8 mouse cellular contexts compared by ENCODE assay signal in genomic region chr10:75744017-75744416, GRCm38 (mm10). TPM values are rescaled to one million over a fixed set of nuclear protein-coding genes. Genes with fewer than 3 reads are reported as not detected.
DNase-seq lines count a peak whose midpoint lies in the region; ATAC-seq and TF ChIP-seq lines count a peak whose summit lies in the region.

No protein-coding gene starts in this region.

- ATAC-seq in granulocyte monocyte progenitor cell, adult 5-6 weeks (replicated peaks; ENCODE audit: poor library complexity, severe bottlenecking) = peak; percentile 88
- peak; percentile 85; the same call in 1 of the 2 replicates for ATAC-seq in limb, embryonic 12.5 days (ENCODE audit: insufficient number of reproducible peaks, insufficient read depth, low FRiP score, low TSS enrichment, low read depth)
- ATAC-seq in midbrain, embryonic 16.5 days = peak; percentile 94

- TF ChIP-seq POLR2A in spleen, adult 2 months (IDR thresholded peaks at IDR 0.05; ENCODE audit: low read depth, low read length) = no peak

- no peak overlapping the region for H3K4me2 ChIP-seq in limb, embryonic 12.5 days
- H3K4me2 ChIP-seq in midbrain, embryonic 16.5 days (ENCODE audit: low read length) = no peak overlapping the region

- no peaks in the 10 kb centered on the region for H3K9me3 ChIP-seq in embryonic facial prominence, embryonic 10.5 days
- H3K9me3 ChIP-seq in limb, embryonic 12.5 days = no peaks in the 10 kb centered on the region
- H3K9me3 ChIP-seq in midbrain, embryonic 16.5 days (replicated peaks; ENCODE audit: control insufficient read depth, low read length, poor library complexity, severe bottlenecking) = no peaks in the 10 kb centered on the region

- H3K9ac ChIP-seq in limb, embryonic 12.5 days (replicated peaks) = no peak overlapping the region
- H3K9ac ChIP-seq in midbrain, embryonic 16.5 days (ENCODE audit: low read depth, low read length) = no peak overlapping the region; the same call in 1 of the 2 replicates

- TF ChIP-seq CTCF in spleen, adult 2 months (IDR thresholded peaks at IDR 0.05; ENCODE audit: extremely low read depth, insufficient read depth, insufficient read length, insufficient replicate concordance) = peak; percentile 88; the same call in 1 of the 2 replicates

- H3K36me3 ChIP-seq in embryonic facial prominence, embryonic 10.5 days (replicated peaks) = peaks cover 99% of the 10 kb centered on the region
- peaks cover 94% of the 10 kb centered on the region for H3K36me3 ChIP-seq in limb, embryonic 12.5 days
- peaks cover 44% of the 10 kb centered on the region for H3K36me3 ChIP-seq in midbrain, embryonic 16.5 days (ENCODE audit: control insufficient read depth, insufficient read depth, low read length)
- peaks cover 37% of the 10 kb centered on the region for H3K36me3 ChIP-seq in spleen, adult 2 months (ENCODE audit: control insufficient read depth, insufficient read depth, low read length)

- 50% methylated on average over 3 of the region's 3 CpGs for WGBS in embryonic facial prominence, embryonic 10.5 days
- 46% methylated on average over 3 of the region's 3 CpGs for WGBS in limb, embryonic 12.5 days
- WGBS in midbrain, embryonic 16.5 days = 44% methylated on average over 3 of the region's 3 CpGs
- 49% methylated on average over 3 of the region's 3 CpGs for WGBS in spleen, adult 2 months

- H3K4me3 ChIP-seq in embryonic facial prominence, embryonic 10.5 days = no peak overlapping the region
- no peak overlapping the region for H3K4me3 ChIP-seq in limb, embryonic 12.5 days (replicated peaks)
- no peak overlapping the region for H3K4me3 ChIP-seq in midbrain, embryonic 16.5 days (ENCODE audit: low read depth, low read length)
- H3K4me3 ChIP-seq in spleen, adult 2 months (ENCODE audit: extremely low read depth, insufficient read depth, insufficient read length) = no peak overlapping the region

- peak; percentile 70 for DNase-seq in 416B (ENCODE audit: low read depth)
- peak; percentile 88 for DNase-seq in adrenal gland, postnatal 14 days
- peak; percentile 77 for DNase-seq in embryonic facial prominence, embryonic 10.5 days (ENCODE audit: low spot score)
- DNase-seq in kidney, adult 8-10 months = peak; percentile 52 to 85
- peak; percentile 52 to 71 for DNase-seq in spleen, adult 2 months (ENCODE audit: low read depth in 1 of 2, low spot score in 2 of 2)

- H3K27ac ChIP-seq in embryonic facial prominence, embryonic 10.5 days (replicated peaks) = no peak overlapping the region
- no peak overlapping the region for H3K27ac ChIP-seq in limb, embryonic 12.5 days
- no peak overlapping the region for H3K27ac ChIP-seq in midbrain, embryonic 16.5 days (ENCODE audit: low read length)
- H3K27ac ChIP-seq in spleen, adult 2 months (ENCODE audit: insufficient read depth, low read length) = no peak overlapping the region

- no peaks in the 10 kb centered on the region for H3K27me3 ChIP-seq in embryonic facial prominence, embryonic 10.5 days (replicated peaks; ENCODE audit: low read depth, poor library complexity, severe bottlenecking)
- H3K27me3 ChIP-seq in limb, embryonic 12.5 days = no peaks in the 10 kb centered on the region
- no peaks in the 10 kb centered on the region for H3K27me3 ChIP-seq in midbrain, embryonic 16.5 days (ENCODE audit: control insufficient read depth, insufficient read depth, low read depth, low read length)
- H3K27me3 ChIP-seq in spleen, adult 2 months (ENCODE audit: control insufficient read depth, insufficient read depth, low read length) = no peaks in the 10 kb centered on the region

- no peaks in the 10 kb centered on the region for H3K4me1 ChIP-seq in embryonic facial prominence, embryonic 10.5 days
- no peaks in the 10 kb centered on the region for H3K4me1 ChIP-seq in limb, embryonic 12.5 days (replicated peaks)
- no peaks in the 10 kb centered on the region for H3K4me1 ChIP-seq in midbrain, embryonic 16.5 days (ENCODE audit: control insufficient read depth, insufficient read depth, low read length)
- H3K4me1 ChIP-seq in spleen, adult 2 months (ENCODE audit: control insufficient read depth, insufficient read depth, insufficient read length) = no peaks in the 10 kb centered on the region

RNA-seq across cellular contexts. Expression of gene Cabin1, which starts 20.1 kb away (rescaled TPM):
- total RNA-seq in adrenal gland, postnatal 14 days (2021) = 34.2 and 36.2 TPM in 2 replicates
- polyA plus RNA-seq in embryonic facial prominence, embryonic 10.5 days (2016; fragmentation: Nextera tagmentation; extraction: Ambion mirVana) = 32.5 and 39.0 TPM in 2 replicates
- total RNA-seq in granulocyte monocyte progenitor cell, adult 5-6 weeks (2014; fragmentation: Nextera tagmentation) = 48.8 and 68.8 TPM in 2 replicates
- 23.0 and 24.9 TPM in 2 replicates for total RNA-seq in granulocyte monocyte progenitor cell, adult 5-6 weeks (2017)
- 27.2 and 29.3 TPM in 2 replicates for polyA plus RNA-seq in limb, embryonic 12.5 days (2016; fragmentation: Nextera tagmentation; extraction: Ambion mirVana)
- polyA plus RNA-seq in midbrain, embryonic 16.5 days (2015; fragmentation: Nextera tagmentation; extraction: Ambion mirVana) = 32.7 and 36.1 TPM in 2 replicates
- 59.3 and 65.7 TPM in 2 replicates for polyA plus RNA-seq in spleen, adult 2 months (2012; rRNA removed)

RNA-seq across cellular contexts. Expression of gene Ddt, which starts 29.2 kb away (rescaled TPM):
- 210 and 231 TPM in 2 replicates for total RNA-seq in adrenal gland, postnatal 14 days (2021)
- 93.8 and 103 TPM in 2 replicates for polyA plus RNA-seq in embryonic facial prominence, embryonic 10.5 days (2016; fragmentation: Nextera tagmentation; extraction: Ambion mirVana)
- 65.6 and 85.2 TPM in 2 replicates for total RNA-seq in granulocyte monocyte progenitor cell, adult 5-6 weeks (2014; fragmentation: Nextera tagmentation)
- 45.0 and 61.0 TPM in 2 replicates for total RNA-seq in granulocyte monocyte progenitor cell, adult 5-6 weeks (2017)
- polyA plus RNA-seq in limb, embryonic 12.5 days (2016; fragmentation: Nextera tagmentation; extraction: Ambion mirVana) = 104 and 112 TPM in 2 replicates
- 70.1 and 77.0 TPM in 2 replicates for polyA plus RNA-seq in midbrain, embryonic 16.5 days (2015; fragmentation: Nextera tagmentation; extraction: Ambion mirVana)
- 39.5 and 42.6 TPM in 2 replicates for polyA plus RNA-seq in spleen, adult 2 months (2012; rRNA removed)

RNA-seq across cellular contexts. Expression of gene Gm20441, which starts 36.7 kb away (rescaled TPM):
- not detected in 2 replicates for total RNA-seq in adrenal gland, postnatal 14 days (2021)
- polyA plus RNA-seq in embryonic facial prominence, embryonic 10.5 days (2016; fragmentation: Nextera tagmentation; extraction: Ambion mirVana) = not detected in 2 replicates
- not detected in 2 replicates for total RNA-seq in granulocyte monocyte progenitor cell, adult 5-6 weeks (2014; fragmentation: Nextera tagmentation)
- total RNA-seq in granulocyte monocyte progenitor cell, adult 5-6 weeks (2017) = not detected in 2 replicates
- polyA plus RNA-seq in limb, embryonic 12.5 days (2016; fragmentation: Nextera tagmentation; extraction: Ambion mirVana) = 0.35 TPM in 1 of 2 replicates, not detected in the other
- not detected in 2 replicates for polyA plus RNA-seq in midbrain, embryonic 16.5 days (2015; fragmentation: Nextera tagmentation; extraction: Ambion mirVana)
- polyA plus RNA-seq in spleen, adult 2 months (2012; rRNA removed) = not detected in 2 replicates

RNA-seq across cellular contexts. Expression of gene Gstt3, which starts 37.2 kb away (rescaled TPM):
- 20.2 and 21.2 TPM in 2 replicates for total RNA-seq in adrenal gland, postnatal 14 days (2021)
- 2.4 and 4.3 TPM in 2 replicates for polyA plus RNA-seq in embryonic facial prominence, embryonic 10.5 days (2016; fragmentation: Nextera tagmentation; extraction: Ambion mirVana)
- 4.5 and 12.9 TPM in 2 replicates for total RNA-seq in granulocyte monocyte progenitor cell, adult 5-6 weeks (2014; fragmentation: Nextera tagmentation)
- total RNA-seq in granulocyte monocyte progenitor cell, adult 5-6 weeks (2017) = 4.4 and 4.7 TPM in 2 replicates
- polyA plus RNA-seq in limb, embryonic 12.5 days (2016; fragmentation: Nextera tagmentation; extraction: Ambion mirVana) = 9.2 and 9.4 TPM in 2 replicates
- 0.53 and 1.4 TPM in 2 replicates for polyA plus RNA-seq in midbrain, embryonic 16.5 days (2015; fragmentation: Nextera tagmentation; extraction: Ambion mirVana)
- polyA plus RNA-seq in spleen, adult 2 months (2012; rRNA removed) = 4.3 and 4.4 TPM in 2 replicates

RNA-seq across cellular contexts. Expression of gene Gstt1, which starts 54.4 kb away (rescaled TPM):
- 69.1 and 93.9 TPM in 2 replicates for total RNA-seq in adrenal gland, postnatal 14 days (2021)
- 3.0 and 4.3 TPM in 2 replicates for polyA plus RNA-seq in embryonic facial prominence, embryonic 10.5 days (2016; fragmentation: Nextera tagmentation; extraction: Ambion mirVana)
- not detected in 2 replicates for total RNA-seq in granulocyte monocyte progenitor cell, adult 5-6 weeks (2014; fragmentation: Nextera tagmentation)
- not detected in 2 replicates for total RNA-seq in granulocyte monocyte progenitor cell, adult 5-6 weeks (2017)
- 9.2 and 9.8 TPM in 2 replicates for polyA plus RNA-seq in limb, embryonic 12.5 days (2016; fragmentation: Nextera tagmentation; extraction: Ambion mirVana)
- polyA plus RNA-seq in midbrain, embryonic 16.5 days (2015; fragmentation: Nextera tagmentation; extraction: Ambion mirVana) = 18.7 and 20.3 TPM in 2 replicates
- polyA plus RNA-seq in spleen, adult 2 months (2012; rRNA removed) = 25.3 and 28.5 TPM in 2 replicates
